Mouse (Mus musculus): Measurements from ENCODE around the gene Bex1.
"Not testable (repeated sequence)": the region's sequence is repeated elsewhere in the genome, so short reads cannot be mapped to it uniquely, and the experiment has no call there.

Bex1 gene

GRCm38 (mm10) chrX:136214729-136215677 is at the start of gene Bex1, which contains the start of gene Tceal7:
TSS of gene Bex1 (minus strand) at chrX:136215513.
TSS of gene Tceal7 (plus strand) at chrX:136214779.
- DNase-seq (ENCODE audit: low spot score in 2 of 2), result not testable (repeated sequence)

- no peak for DNase-seq (ENCODE audit: low spot score in 2 of 2)
Measured at GRCm38 (mm10) chrX:136252023-136252729, 36.9 kb upstream of the Bex1 start.

- DNase-seq (ENCODE audit: low spot score in 2 of 2), result no peak
Measured at GRCm38 (mm10) chrX:136249671-136250070, 34.4 kb upstream of the Bex1 start.

- DNase-seq (ENCODE audit: low spot score in 2 of 2), result no peak
Measured at GRCm38 (mm10) chrX:136248811-136249210, 33.5 kb upstream of the Bex1 start.

DNA sequence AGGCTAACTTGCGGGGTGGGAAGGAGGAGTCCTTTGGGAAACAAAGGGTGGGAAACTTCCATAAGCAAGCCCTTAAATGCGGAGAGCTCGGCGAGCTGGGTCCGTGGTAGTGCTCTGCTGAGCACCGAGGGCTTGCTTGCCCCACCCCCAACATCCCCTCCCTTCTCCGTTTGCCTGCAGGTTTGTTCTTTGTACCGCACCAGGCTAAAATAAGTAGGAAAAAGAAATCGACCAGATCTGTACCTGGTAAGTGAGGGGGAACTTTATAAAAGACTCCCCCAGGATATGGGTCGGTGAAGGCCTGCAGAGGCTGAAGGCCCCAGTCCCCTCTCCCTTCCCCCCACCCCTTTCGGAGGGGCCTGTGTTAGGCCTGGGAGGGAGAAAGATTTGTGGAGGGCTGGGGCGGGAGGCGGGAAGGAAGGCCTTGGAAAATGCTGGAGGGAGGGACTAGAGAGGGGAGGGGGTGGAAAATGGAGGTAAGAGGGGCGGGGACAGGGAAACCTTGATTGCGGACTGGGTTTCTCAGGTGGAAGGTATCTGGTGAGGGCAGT is 30.3 kb upstream of the Bex1 start:
- DNase-seq (ENCODE audit: low spot score in 2 of 2), result no peak

- peak; percentile 37 to 57 for DNase-seq (ENCODE audit: low spot score in 2 of 2)
Measured at GRCm38 (mm10) chrX:136244574-136245229, 29.4 kb upstream of the Bex1 start, which contains the start of gene Tceal9. TSS of gene Tceal9 (plus strand) at chrX:136245079.

DNA sequence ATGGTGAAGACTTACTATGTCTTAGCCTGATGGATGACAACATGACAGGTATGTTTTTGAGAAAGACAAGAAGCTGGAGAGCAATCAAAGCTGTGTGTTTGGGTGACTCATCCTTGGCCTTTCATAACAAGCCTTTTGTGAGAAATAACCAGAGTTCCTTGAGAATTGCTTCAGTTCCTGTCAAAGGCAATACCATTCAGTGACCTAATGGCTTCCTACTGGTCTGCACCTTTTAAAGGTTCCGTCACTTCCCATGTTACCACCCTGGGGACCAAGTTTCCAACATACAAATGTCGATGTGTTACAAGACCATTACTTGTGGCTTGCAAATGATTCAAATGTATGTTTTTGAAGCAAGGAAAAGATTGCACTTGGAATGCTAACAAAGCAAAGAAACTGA is 27.9 kb upstream of the Bex1 start:
- DNase-seq (ENCODE audit: low spot score in 2 of 2), result no peak

GRCm38 (mm10) chrX:136238118-136238517 is 22.8 kb upstream of the Bex1 start:
- peak in 1 of 2 experiments; percentile 14 for DNase-seq (ENCODE audit: low spot score in 2 of 2)

DNA sequence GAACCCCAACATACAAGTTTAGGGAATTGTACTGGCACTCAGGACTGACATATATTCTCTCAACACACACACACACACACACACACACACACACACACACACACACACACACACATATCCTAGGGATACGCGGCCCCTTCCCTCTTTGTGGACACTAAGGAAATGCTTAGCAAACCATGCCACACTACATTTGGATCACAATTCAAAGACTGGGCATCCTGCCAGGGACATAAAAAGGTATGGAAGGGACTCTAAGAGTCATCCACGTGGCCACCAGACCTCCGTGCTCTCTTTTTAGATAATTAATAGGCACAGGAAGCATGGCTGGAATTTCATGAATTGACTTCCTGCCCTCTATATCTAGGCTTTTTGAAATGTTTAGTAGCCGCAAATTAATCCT is 12.5 kb upstream of the Bex1 start:
- no peak for DNase-seq (ENCODE audit: low spot score in 2 of 2)

GRCm38 (mm10) chrX:136223714-136224113 is 8.4 kb upstream of the Bex1 start:
- DNase-seq (ENCODE audit: low spot score in 2 of 2), result no peak

DNA sequence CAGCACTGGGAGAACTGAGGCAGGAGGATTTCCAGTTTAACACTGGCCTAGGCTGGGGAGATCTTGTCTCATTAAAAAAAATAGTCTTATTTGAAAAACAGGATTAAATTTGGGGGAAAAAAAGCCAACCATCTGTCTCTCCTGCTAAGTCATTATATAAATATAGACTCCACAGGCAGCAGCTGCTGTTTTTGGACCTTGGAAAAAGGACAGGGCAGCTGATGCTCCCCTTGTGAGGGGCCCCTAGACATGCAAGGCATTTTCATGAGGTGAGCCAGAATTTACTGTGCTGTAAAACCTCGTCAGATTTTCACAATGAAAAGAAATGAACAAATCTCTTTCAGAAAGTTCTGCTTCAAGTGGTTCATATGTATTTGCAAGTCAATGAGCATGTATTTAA is 990 bp upstream of the Bex1 start:
- no peak for DNase-seq (ENCODE audit: low spot score in 2 of 2)

DNA sequence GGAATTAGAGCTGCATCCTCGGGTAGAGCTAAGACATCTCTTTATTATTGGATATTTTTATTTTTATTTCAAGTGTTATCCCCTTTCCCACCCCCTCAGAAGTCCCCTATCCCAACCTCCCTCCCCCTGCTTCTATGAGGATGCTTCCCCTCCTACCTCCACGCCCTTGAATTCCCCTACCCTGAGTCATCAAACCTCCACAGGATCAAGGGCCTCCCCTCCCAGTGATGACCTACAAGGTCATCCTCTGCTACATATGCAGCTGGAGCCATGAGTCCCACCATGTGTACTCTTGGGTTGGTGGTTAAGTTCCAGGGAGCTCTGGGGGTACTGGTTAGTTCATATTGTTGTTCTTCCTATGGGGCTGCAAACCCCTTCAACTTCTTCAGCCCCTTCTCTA is 1.9 kb downstream of the Bex1 start:
- no peak for DNase-seq (ENCODE audit: low spot score in 2 of 2)

GRCm38 (mm10) chrX:136204406-136204805 is 10.9 kb downstream of the Bex1 start:
- DNase-seq (ENCODE audit: low spot score in 2 of 2), result no peak

- DNase-seq (ENCODE audit: low spot score in 2 of 2), result peak; percentile 29 to 42
Measured at GRCm38 (mm10) chrX:136203664-136204066, 11.6 kb downstream of the Bex1 start, which contains the start of gene Tceal5. TSS of gene Tceal5 (minus strand) at chrX:136203876.

GRCm38 (mm10) chrX:136203257-136203656 is 12.1 kb downstream of the Bex1 start:
- DNase-seq (ENCODE audit: low spot score in 2 of 2), result no peak

- DNase-seq (ENCODE audit: low spot score in 2 of 2), result no peak
Measured at GRCm38 (mm10) chrX:136196873-136197272, 18.4 kb downstream of the Bex1 start.

GRCm38 (mm10) chrX:136195193-136195944 is 19.9 kb downstream of the Bex1 start:
- DNase-seq (ENCODE audit: low spot score in 2 of 2), result no peak

GRCm38 (mm10) chrX:136183107-136183506 is 32.2 kb downstream of the Bex1 start:
- no peak for DNase-seq (ENCODE audit: low spot score in 2 of 2)

- no peak for DNase-seq (ENCODE audit: low spot score in 2 of 2)
Measured at GRCm38 (mm10) chrX:136180897-136181553, 34.3 kb downstream of the Bex1 start.

GRCm38 (mm10) chrX:136172786-136173185 is 42.5 kb downstream of the Bex1 start:
- DNase-seq (ENCODE audit: low spot score in 2 of 2), result no peak

Data from frontal cortex, postnatal 14 days (tissue).